Mouse (Mus musculus) embryonic facial prominence, embryonic 11.5 days (tissue): ENCODE measurements around the gene Fam213a. TPM values are rescaled to one million over a fixed set of nuclear protein-coding genes. Genes with fewer than 3 reads are reported as not detected.

ENCODE experiments used
- ATAC-seq: fragments of 200-750 bp; cut with Nextera tagmentation; replicated peaks from 2 replicates; pipeline ENCODE4 v1.8.0; 2017; ENCODE audit warnings: low read depth; ENCODE audit not compliant: insufficient number of reproducible peaks, low FRiP score, low TSS enrichment
- DNase-seq: peaks from one replicate; pipeline ENCODE4 v3.0.0-alpha.2; 2015; ENCODE audit warnings: low spot score
- H3K27ac ChIP-seq: fragments of 300-500 bp; sonication (generic); replicated peaks from 2 replicates; pipeline ENCODE4 v1.5.1; 2014; ENCODE audit warnings: mild to moderate bottlenecking, low read depth, low read length, control low read depth
- H3K27me3 ChIP-seq: fragments of 300-500 bp; sonication (generic); 2 replicates; pipeline ENCODE4 v1.6.1; 2014; ENCODE audit warnings: mild to moderate bottlenecking, low read length, moderate library complexity, mixed read lengths; ENCODE audit not compliant: control insufficient read depth, insufficient read depth
- H3K36me3 ChIP-seq: fragments of 300-500 bp; sonication (generic); replicated peaks from 2 replicates; pipeline ENCODE4 v1.6.1; 2014; ENCODE audit warnings: low read depth, mild to moderate bottlenecking, low read length, moderate library complexity, mixed read lengths; ENCODE audit not compliant: control insufficient read depth, insufficient read depth
- H3K4me1 ChIP-seq: fragments of 300-500 bp; sonication (generic); 2 replicates; pipeline ENCODE4 v1.6.1; 2014; ENCODE audit warnings: low read length, mixed read lengths; ENCODE audit not compliant: control insufficient read depth, insufficient read depth
- H3K4me2 ChIP-seq: fragments of 300-500 bp; sonication (generic); 2 replicates; pipeline ENCODE4 v1.6.1; 2014; ENCODE audit warnings: low read depth, mild to moderate bottlenecking, control low read depth, low read length, moderate library complexity
- H3K4me3 ChIP-seq: fragments of 300-500 bp; sonication (generic); 2 replicates; pipeline ENCODE4 v1.5.1; 2014; ENCODE audit warnings: low read depth, low read length, control low read depth
- H3K9ac ChIP-seq: fragments of 300-500 bp; sonication (generic); replicated peaks from 2 replicates; pipeline ENCODE4 v1.6.1; 2014; ENCODE audit warnings: mild to moderate bottlenecking, control low read depth, low read length
- H3K9me3 ChIP-seq: fragments of 300-500 bp; sonication (generic); replicated peaks from 2 replicates; pipeline ENCODE4 v1.6.1; 2016; ENCODE audit warnings: mild to moderate bottlenecking, low read length, inconsistent platforms, mixed read lengths; ENCODE audit not compliant: control insufficient read depth
- WGBS: fragments of 180-500 bp; shearing (Covaris S2); extraction: QIAGEN DNeasy Blood & Tissue Kit; methylation state at CpG from one replicate; pipeline ENCODE4 v1.1.7; 2014; 5-methylcytosine and 5-hydroxymethylcytosine counted together
- polyA plus RNA-seq: library from polyadenylated mRNA; unstranded; fragments of >200 nt; fragmentation: Nextera tagmentation; extraction: Ambion mirVana; gene quantifications from 2 replicates; pipeline ENCODE4 v1.2.1, GENCODE M21; 2014

Gene Fam213a
- polyA plus RNA-seq, 1 experiment from 2014 or later: 33.1 TPM

- Histone ChIP-seq H3K4me3 (peak overlapping the region; percentile 91), H3K27ac (no peak overlapping the region), H3K9me3 (no peaks in the 10 kb centered on the region), H3K4me1 (no peaks in the 10 kb centered on the region; the same call in 1 of the 2 replicates), H3K36me3 (no peaks in the 10 kb centered on the region), H3K9ac (no peak overlapping the region), H3K4me2 (peak overlapping the region; percentile 83), H3K27me3 (no peaks in the 10 kb centered on the region)
- DNase-seq (no peak), ATAC-seq (no peak)
Observed at GRCm38 (mm10) chr14:40964881-40965280, 48.7 kb downstream of the Fam213a start.

- 95% methylated on average over 3 of the region's 3 CpGs for WGBS
Observed at GRCm38 (mm10) chr14:40964214-40964610, 49.4 kb downstream of the Fam213a start.

GRCm38 (mm10) chr14:40963501-40964213 lies 49.9 kb downstream of the Fam213a start:
- Histone ChIP-seq H3K4me2 (no peak overlapping the region), H3K36me3 (no peaks in the 10 kb centered on the region), H3K27ac (no peak overlapping the region), H3K9me3 (no peaks in the 10 kb centered on the region), H3K4me1 (peaks cover 2% of the 10 kb centered on the region), H3K4me3 (no peak overlapping the region), H3K27me3 (no peaks in the 10 kb centered on the region), H3K9ac (no peak overlapping the region)
- ATAC-seq: no peak
- WGBS: 67% methylated on average over 3 of the region's 3 CpGs
- no peak for DNase-seq

More at GRCm38 (mm10) chr14:40964214-40964610, 49.4 kb downstream of the Fam213a start:
- Histone ChIP-seq H3K4me1 (no peaks in the 10 kb centered on the region; the same call in 1 of the 2 replicates), H3K9me3 (no peaks in the 10 kb centered on the region), H3K27ac (no peak overlapping the region), H3K4me2 (no peak overlapping the region), H3K27me3 (no peaks in the 10 kb centered on the region), H3K4me3 (no peak overlapping the region), H3K36me3 (no peaks in the 10 kb centered on the region), H3K9ac (no peak overlapping the region)
- DNase-seq: no peak
- ATAC-seq: no peak

GRCm38 (mm10) chr14:40962365-40963290 lies 51.0 kb downstream of the Fam213a start:
- DNase-seq (no peak), ATAC-seq (no peak)
- WGBS: 79% methylated on average over 11 of the region's 11 CpGs
- Histone ChIP-seq H3K36me3 (no peaks in the 10 kb centered on the region), H3K27me3 (no peaks in the 10 kb centered on the region), H3K4me1 (peaks cover 7% of the 10 kb centered on the region), H3K4me3 (no peak overlapping the region), H3K9ac (no peak overlapping the region), H3K27ac (no peak overlapping the region; the same call in 1 of the 2 replicates), H3K4me2 (no peak overlapping the region), H3K9me3 (no peaks in the 10 kb centered on the region)

GRCm38 (mm10) chr14:40960237-40960636 lies 53.4 kb downstream of the Fam213a start:
- H3K27me3 ChIP-seq: no peaks in the 10 kb centered on the region
- no peak for DNase-seq
- no peaks in the 10 kb centered on the region for H3K9me3 ChIP-seq
- H3K4me1 ChIP-seq: peaks cover 17% of the 10 kb centered on the region
- 78% methylated on average over 4 of the region's 4 CpGs for WGBS
- H3K27ac ChIP-seq: no peak overlapping the region
- H3K9ac ChIP-seq: no peak overlapping the region
- ATAC-seq: no peak
- no peaks in the 10 kb centered on the region for H3K36me3 ChIP-seq
- H3K4me2 ChIP-seq: no peak overlapping the region
- H3K4me3 ChIP-seq: no peak overlapping the region

- 38% methylated on average over 3 of the region's 3 CpGs for WGBS
- H3K9ac ChIP-seq: no peak overlapping the region
- H3K27me3 ChIP-seq: no peaks in the 10 kb centered on the region
- H3K36me3 ChIP-seq: no peaks in the 10 kb centered on the region
- peaks cover 17% of the 10 kb centered on the region; the same call in 1 of the 2 replicates for H3K4me1 ChIP-seq
- ATAC-seq: no peak
- no peak for DNase-seq
- H3K27ac ChIP-seq: no peak overlapping the region
- H3K9me3 ChIP-seq: no peaks in the 10 kb centered on the region
- no peak overlapping the region for H3K4me2 ChIP-seq
- H3K4me3 ChIP-seq: no peak overlapping the region
Observed at GRCm38 (mm10) chr14:40959586-40959985, 54.0 kb downstream of the Fam213a start.

- ATAC-seq (no peak), DNase-seq (no peak)
- H3K4me3 ChIP-seq: no peak overlapping the region
- no peak overlapping the region for H3K4me2 ChIP-seq
- peaks cover 17% of the 10 kb centered on the region; the same call in 1 of the 2 replicates for H3K4me1 ChIP-seq
- H3K9ac ChIP-seq: no peak overlapping the region
- WGBS: 25% methylated on average over 2 of the region's 2 CpGs
- no peaks in the 10 kb centered on the region for H3K27me3 ChIP-seq
- no peaks in the 10 kb centered on the region for H3K36me3 ChIP-seq
- H3K27ac ChIP-seq: no peak overlapping the region; the same call in 1 of the 2 replicates
- no peaks in the 10 kb centered on the region for H3K9me3 ChIP-seq
Observed at GRCm38 (mm10) chr14:40958986-40959381, 54.6 kb downstream of the Fam213a start.
